Mouse (Mus musculus) neutrophil, adult 5-6 weeks (primary cell): ENCODE data around the gene Gchfr. TPM values are rescaled to one million over a fixed set of nuclear protein-coding genes. Genes with fewer than 3 reads are reported as not detected.

Experiments
- ATAC-seq: fragments of 151-379, 151-347 bp; 2 replicates; pipeline ENCODE4 v1.8.0; 2017; ENCODE audit warnings: mild to moderate bottlenecking, moderate TSS enrichment; ENCODE audit not compliant: insufficient number of reproducible peaks, poor library complexity, low FRiP score, severe bottlenecking; ENCODE audit errors: extremely low read depth
- total RNA-seq: library from RNA; stranded (forward); fragments of 200-1000 nt; gene quantifications from 2 replicates; pipeline ENCODE4 v1.2.3, GENCODE M21; 2017

Gchfr gene
- total RNA-seq, 1 experiment from 2014 or later = 0.70 TPM

DNA sequence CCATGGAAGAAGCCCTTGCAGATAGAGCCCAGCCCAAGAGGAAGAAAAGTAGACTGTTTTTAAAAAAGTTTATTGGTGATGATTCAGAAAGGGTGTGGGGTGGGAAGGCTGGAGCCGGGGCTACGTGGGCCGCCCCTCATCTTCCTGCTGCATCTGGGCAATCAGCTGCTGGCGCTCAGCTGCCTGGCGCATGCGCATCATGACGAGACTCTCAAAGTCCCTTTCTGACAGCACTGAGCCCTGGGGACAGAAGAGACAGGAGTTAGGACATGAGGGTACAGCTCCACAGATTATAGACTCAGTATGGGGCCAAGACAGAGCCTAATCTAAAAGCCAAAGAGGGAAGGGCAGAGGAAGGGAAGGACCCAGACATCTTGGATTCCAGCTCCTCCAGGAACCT, 4.9 kb downstream of the Gchfr start:
- no peak for ATAC-seq

DNA sequence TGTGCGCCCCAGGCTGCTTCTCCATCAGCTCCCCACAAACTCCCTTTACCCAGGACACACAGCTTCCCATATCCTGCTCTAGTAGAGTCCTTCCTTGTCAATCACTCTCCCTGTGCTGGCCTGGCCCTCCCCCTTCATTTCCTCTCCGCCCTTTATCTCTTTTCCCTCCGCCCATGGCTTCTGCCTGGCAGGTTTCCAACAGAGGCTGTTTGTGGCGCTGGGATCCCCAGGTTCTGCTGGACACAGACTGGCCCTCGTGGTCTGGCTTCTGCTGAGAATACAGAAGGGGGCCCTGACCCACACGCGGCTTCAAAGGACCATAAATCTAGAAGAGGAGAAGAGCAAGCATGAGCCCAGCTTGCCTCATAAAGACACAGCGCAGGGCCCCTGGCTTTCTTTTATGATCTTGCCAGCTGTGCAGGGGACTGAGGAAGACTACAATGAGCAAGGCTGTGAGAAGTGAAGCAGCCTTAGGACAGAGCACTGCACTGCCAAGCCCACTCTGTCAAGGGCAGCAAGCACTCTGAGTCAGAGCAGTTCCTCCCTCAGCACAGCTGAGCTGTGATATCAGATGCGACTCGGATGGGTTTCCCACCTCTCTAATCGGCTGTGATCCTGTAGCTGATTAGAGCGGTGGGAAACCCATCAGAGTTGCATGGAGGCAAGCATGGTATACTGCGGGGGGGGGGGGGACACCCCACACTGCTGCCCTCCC, 5.4 kb downstream of the Gchfr start:
- ATAC-seq = no peak

- ATAC-seq = peak; percentile 13; the same call in 1 of the 2 replicates
These were observed 6.5 kb downstream of the Gchfr start, which contains the start of gene Gm14137 for GRCm38 (mm10) chr2:119173991-119174651. Gene Gm14137 (plus strand): TSS chr2:119174509.

DNA sequence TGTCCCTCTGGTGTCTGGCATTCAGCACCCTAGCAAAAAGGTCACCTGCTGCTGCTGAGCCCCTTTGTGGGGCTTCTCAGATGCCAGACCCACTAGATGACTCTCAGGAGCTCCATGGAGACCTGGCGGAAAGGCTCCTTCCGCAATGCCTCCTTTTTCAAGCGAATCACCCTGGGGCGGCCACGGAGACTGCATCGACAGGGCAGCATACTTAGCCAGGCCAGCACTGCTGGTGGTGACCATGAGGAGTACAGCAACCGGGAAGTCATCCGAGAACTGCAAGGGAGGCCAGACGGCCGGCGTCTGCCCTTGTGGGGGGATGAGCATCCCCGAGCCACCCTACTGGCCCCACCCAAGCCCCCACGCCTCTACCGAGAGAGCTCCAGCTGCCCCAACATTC, 7.3 kb downstream of the Gchfr start:
- no peak for ATAC-seq

DNA sequence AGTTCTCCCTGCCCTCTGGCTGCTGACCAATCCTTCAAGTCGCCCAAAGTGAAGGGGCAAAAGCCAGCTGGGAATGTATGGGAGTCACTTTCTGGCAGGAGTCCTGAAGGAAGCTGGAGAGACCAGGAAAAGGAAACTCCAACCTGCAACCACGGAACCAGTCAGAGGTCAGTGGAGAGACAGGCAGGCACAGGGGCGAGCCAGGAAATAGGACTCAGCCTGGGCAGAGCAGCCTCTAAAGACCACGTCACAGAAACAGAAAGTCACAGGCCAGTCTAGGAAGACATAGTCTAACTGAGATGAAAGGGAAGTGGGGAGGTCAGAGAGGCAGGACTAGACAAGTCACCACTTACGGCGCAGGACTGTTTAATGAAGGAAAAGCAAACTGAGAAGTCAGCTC, 8.0 kb downstream of the Gchfr start:
- ATAC-seq = no peak

DNA sequence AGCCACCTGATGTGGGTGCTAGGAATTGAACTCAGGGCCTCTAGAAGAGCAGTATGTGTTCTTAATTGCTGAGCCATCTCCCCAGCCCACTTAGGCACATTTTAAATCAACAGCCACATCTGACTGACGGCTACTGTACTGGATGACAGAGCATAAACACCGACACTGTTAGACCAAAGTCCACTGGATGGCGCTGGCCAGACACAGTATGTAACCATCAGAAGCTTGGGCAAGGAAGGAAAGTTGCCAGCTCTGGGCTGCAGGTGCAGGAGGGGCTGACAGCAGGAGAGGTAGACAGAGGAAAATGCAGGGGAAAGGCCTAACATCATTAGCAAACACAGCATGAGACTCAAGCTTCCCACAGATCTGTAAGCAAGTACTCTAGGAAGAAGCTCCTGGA, 9.2 kb downstream of the Gchfr start:
- no peak for ATAC-seq

- no peak for ATAC-seq
These were observed 9.9 kb downstream of the Gchfr start for GRCm38 (mm10) chr2:119177384-119177939.

- ATAC-seq = no peak
These were observed 15.3 kb downstream of the Gchfr start for GRCm38 (mm10) chr2:119182914-119183313.

DNA sequence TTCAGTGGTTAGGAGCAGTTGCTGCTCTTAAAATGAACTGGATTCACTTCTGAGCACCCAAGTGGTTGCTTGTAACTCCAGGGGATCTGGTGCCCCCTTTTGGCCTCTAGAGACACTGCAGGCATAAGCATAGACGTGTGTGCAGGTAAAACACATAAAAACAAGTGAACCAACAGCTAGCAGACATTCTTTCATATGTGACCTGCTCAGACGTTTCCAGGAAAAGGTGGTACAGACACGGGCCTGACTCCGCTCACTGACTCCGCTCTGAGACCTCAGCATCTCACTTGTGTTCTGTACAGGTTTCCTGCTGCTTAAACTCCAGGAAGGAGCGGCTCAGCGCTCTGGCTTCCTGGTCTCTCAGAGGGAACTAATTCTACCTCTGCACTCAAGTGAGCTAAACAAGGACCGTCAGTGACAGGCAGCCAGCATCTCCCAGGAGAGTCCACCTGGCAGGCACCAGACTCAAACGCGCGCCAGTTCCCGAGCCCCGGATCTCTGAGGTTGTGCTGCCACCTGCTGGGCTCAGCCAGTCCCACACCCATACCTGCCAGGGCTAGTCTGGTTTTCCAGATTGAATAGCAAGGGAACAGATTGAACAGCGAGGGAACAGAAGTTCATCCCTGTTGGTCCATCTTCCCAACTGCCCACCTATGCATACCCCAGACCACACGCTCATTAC, 21.6 kb downstream of the Gchfr start:
- peak; percentile 90 for ATAC-seq

GRCm38 (mm10) chr2:119190969-119191368, 23.4 kb downstream of the Gchfr start:
- no peak for ATAC-seq

GRCm38 (mm10) chr2:119194140-119194539, 26.6 kb downstream of the Gchfr start:
- ATAC-seq = no peak

DNA sequence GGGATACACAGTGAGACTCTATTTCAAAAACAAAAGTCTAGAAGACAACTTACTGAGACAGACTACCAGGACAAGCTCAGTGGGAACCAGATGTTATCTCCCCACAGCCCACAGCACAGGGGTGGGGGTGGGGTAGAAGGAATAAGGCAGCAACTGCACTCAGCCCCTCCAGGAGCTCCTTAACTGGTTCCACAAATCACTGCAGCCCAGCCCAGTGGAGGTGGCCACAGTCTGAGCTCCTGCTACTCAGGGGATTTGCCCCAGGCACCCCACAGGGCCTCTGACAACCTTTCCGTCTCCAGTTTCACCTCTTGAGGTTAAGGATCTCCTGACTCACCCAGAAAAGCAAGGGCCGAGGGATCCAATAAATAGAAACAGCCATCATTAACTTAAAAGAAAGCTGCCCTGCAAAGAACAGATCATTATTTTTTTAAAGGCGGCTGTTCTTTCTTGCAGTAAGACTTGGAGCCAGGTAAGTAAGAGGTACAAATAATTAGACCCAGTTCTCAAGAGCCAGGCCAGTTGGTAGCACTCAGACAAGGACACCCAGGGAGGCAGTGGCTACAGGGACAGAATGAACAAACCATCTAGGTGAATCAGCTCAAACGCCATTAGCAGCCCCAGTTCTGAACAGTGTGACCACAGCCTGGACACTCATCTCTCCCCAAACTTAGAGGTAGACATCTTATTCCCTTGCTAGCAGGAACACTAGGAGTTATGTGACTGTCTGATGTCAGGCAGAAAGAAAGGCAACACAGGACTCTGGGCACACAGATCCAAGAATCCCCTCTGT, 28.9 kb downstream of the Gchfr start:
- ATAC-seq = no peak

DNA sequence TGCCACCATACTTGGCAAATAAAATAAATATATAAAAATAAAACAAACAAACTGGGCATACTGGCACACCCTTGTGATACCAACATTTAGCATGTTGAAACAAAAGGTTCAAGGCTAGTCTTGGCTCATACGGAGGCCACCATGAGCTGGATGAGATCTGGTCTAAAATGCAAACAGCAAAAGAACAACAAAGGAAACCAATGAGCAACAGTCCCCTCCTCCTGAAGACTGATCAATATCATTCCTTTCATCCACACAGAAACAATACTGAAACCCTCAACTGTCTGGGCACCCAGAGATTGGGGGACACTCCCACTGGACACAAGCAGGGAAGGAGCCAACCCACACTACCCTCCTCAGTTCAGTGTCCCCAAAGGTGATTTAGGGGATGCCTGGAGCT, 29.9 kb downstream of the Gchfr start:
- no peak for ATAC-seq

GRCm38 (mm10) chr2:119198049-119198448, 30.5 kb downstream of the Gchfr start:
- ATAC-seq = no peak

DNA sequence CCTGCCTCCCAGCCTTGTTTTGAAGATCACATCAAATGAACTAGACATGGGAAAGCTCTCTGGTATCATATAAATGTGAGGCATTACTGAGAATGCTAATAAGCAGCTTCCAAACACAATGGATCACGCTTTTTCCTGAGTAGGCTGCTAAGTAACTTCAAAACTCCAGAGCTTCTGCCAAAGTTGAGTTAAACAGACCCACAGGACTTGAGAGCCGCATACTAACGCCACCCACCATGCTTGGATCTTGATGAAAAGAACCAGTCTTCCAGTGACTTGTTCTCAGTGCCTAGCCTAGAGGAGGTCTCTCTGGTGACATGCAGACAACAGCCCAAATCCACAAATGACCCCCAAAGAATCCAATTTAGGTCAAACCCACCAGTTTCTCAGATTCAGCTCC, 31.4 kb downstream of the Gchfr start:
- ATAC-seq = no peak

DNA sequence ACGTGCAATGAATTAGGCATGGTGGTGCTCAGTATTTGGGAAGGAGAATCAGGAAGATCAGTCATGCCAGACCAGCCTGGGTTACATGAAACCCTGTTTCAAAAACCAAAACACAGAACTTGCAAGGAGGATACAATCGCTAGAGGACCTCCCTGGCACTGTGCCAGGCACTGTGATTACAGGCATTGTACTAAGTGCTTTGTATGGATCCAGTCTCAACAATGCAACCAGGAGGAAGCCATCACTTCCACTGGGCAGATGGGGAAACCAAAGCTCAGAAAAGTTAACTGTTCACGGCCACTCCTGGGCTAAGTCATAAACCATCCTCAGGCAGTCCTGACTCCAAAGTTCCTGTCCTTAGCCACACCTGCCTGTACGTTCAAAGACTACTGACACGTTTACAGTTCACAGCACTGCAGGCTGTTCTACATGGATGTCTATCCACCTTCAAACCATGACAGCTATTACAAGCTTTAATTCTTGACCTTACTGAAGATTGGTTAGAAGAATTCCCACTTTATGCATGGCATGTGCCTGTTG, 35.4 kb downstream of the Gchfr start:
- ATAC-seq = no peak

DNA sequence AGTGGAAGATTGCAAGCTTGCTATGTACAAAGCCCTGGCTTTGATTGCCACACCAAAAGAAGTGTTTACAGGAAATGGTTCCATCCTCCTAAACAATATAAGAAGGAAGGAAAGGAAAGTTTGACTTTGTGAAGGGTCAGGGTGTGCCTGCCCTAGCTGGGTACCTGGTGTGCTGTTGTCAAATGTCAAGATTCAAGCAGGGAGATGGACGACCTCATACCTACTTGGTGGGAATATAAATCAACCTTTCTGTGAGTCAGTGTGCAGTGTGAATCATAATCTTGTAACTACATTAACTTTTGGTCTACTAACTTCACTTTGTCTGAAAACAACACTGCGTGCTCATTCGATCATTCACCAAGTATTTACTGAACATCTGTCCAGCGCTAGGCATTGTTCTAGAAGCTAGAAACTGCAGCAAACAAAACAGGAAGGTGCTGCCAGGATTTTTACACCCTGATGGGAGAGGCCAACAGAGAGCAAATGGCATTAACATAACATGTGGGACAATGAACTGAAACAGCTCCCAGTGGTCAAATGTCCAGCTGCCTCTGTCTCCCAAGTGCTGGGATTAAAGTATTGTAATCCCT, 36.4 kb downstream of the Gchfr start:
- no peak for ATAC-seq

DNA sequence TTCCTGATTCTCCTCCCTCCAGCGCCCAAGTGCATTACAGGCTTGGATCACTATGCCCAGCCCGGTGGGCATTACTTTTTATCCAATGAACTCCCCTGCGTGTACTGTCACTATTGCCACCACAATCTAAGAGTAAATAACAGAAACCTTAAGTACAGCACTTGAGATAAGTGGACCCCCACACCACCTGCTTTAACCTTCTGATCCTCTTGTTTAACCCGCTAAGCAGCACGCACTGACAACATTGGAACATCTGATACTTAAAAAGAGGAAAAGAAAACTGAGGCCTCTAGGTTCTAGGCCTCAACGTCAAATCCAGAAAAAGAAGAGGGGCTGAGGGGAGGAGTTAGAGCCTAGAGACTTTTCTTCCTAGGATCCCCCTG, 40.4 kb downstream of the Gchfr start:
- ATAC-seq = no peak
